Mouse (Mus musculus): Measurements from ENCODE around the gene Btg2. TPM values are rescaled to one million over a fixed set of nuclear protein-coding genes. Genes with fewer than 3 reads are reported as not detected.

Btg2 gene
- polyA plus RNA-seq, 1 experiment from 2014 or later, result 98.5 TPM

DNA sequence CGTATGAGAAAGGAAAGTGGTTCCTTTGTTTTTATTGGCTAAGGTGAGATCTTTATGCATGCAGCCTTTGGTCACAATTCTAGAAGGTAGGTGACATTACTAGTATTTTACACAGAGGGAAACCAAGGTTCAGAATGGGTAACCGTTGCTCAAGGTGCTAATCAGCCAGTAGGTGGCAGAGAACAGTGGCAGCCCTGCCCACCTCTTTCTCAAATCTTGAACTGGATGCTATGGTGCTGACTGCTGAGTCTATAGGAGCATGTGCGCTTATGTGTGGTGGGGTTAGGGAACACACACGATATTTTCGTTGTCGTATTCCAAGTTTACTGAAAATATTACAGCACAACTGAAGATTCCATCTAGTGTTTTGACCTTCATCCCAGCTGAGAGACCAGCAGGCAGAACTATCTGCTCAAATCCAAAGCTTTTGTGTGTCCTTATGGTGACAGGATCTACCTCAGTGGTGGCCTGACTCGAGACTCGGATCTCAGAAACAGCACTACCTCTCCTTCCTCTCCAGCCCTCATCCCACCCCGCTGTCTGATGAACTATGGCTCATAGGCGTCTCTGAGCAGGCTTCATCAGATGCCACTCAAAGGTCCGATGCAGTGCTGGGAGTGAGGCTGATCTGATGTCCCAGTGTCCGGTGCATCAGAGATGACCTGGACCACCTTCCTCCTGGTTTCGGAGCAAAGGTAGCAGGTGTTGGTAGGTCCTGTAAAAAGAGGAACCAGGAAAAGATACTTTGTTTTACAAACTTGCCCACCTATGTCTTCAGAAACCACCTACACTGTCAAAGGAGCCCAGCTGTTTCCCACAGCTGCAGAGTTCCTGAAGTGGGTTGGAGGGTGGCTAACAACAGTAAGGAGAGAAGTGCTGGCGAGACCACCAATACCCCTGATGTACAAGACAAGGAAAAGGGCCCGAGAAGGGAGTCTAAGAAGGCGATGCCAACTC lies 18.9 kb downstream of the Btg2 start:
- Histone ChIP-seq H3K9ac (ENCODE audit: low read length) (peak overlapping the region; percentile 68), H3K27me3 (ENCODE audit: control insufficient read depth, insufficient read depth, low read length) (no peaks in the 10 kb centered on the region), H3K9me3 (replicated peaks; ENCODE audit: control insufficient read depth, low read length) (no peaks in the 10 kb centered on the region), H3K4me1 (ENCODE audit: control insufficient read depth, insufficient read depth, low read length) (peaks cover 62% of the 10 kb centered on the region), H3K27ac (ENCODE audit: low read length) (peak overlapping the region; percentile 100), H3K36me3 (ENCODE audit: control insufficient read depth, insufficient read depth, low read length) (no peaks in the 10 kb centered on the region), H3K4me2 (ENCODE audit: low read depth, low read length) (peak overlapping the region; percentile 72), H3K4me3 (replicated peaks; ENCODE audit: low read length) (peak overlapping the region; percentile 40)
- ATAC-seq (ENCODE audit: insufficient read depth, low FRiP score), result no peak
- WGBS, result 65% methylated on average over 16 of the region's 16 CpGs

- peak overlapping the region; percentile 60; the same call in 1 of the 2 replicates for H3K27ac ChIP-seq (ENCODE audit: low read length)
- no peaks in the 10 kb centered on the region for H3K9me3 ChIP-seq (replicated peaks; ENCODE audit: control insufficient read depth, low read length)
- ATAC-seq (ENCODE audit: insufficient read depth, low FRiP score), result no peak
- H3K9ac ChIP-seq (ENCODE audit: low read length), result no peak overlapping the region
- peaks cover 50% of the 10 kb centered on the region for H3K4me1 ChIP-seq (ENCODE audit: control insufficient read depth, insufficient read depth, low read length)
- no peaks in the 10 kb centered on the region for H3K27me3 ChIP-seq (ENCODE audit: control insufficient read depth, insufficient read depth, low read length)
- no peaks in the 10 kb centered on the region for H3K36me3 ChIP-seq (ENCODE audit: control insufficient read depth, insufficient read depth, low read length)
- H3K4me2 ChIP-seq (ENCODE audit: low read depth, low read length), result no peak overlapping the region
- 52% methylated on average over 6 of the region's 6 CpGs for WGBS
- no peak overlapping the region for H3K4me3 ChIP-seq (replicated peaks; ENCODE audit: low read length)
Observed at GRCm38 (mm10) chr1:134058870-134059269, 20.1 kb downstream of the Btg2 start.

DNA sequence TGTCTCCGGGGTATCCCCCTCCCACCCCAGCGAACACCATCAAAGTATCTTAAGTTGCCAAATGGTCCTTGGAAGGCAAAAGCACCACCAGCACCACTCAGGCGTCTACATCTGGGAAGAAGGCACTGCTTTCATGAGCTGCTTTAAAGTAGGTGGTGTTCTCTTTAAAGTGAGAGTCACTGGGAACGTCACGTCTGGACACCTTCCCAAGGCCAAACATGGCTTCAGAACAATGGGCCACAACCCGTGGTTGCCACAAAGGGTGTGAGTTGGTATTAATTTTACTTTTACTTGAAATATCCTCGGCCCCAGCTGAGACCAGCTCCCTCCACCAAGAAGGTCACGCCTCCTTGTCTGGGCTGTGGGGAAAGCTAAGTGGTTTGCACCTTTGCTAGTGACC lies 21.2 kb downstream of the Btg2 start:
- Histone ChIP-seq H3K27ac (ENCODE audit: low read length) (peak overlapping the region; percentile 34), H3K4me3 (replicated peaks; ENCODE audit: low read length) (no peak overlapping the region), H3K9me3 (replicated peaks; ENCODE audit: control insufficient read depth, low read length) (no peaks in the 10 kb centered on the region), H3K9ac (ENCODE audit: low read length) (no peak overlapping the region), H3K27me3 (ENCODE audit: control insufficient read depth, insufficient read depth, low read length) (no peaks in the 10 kb centered on the region), H3K36me3 (ENCODE audit: control insufficient read depth, insufficient read depth, low read length) (no peaks in the 10 kb centered on the region), H3K4me2 (ENCODE audit: low read depth, low read length) (no peak overlapping the region), H3K4me1 (ENCODE audit: control insufficient read depth, insufficient read depth, low read length) (peaks cover 39% of the 10 kb centered on the region)
- no peak for ATAC-seq (ENCODE audit: insufficient read depth, low FRiP score)
- 63% methylated on average over 8 of the region's 8 CpGs for whole genome bisulfite sequencing

- Histone ChIP-seq H3K9ac (ENCODE audit: low read length) (no peak overlapping the region; the same call in 1 of the 2 replicates), H3K4me2 (ENCODE audit: low read depth, low read length) (no peak overlapping the region), H3K36me3 (ENCODE audit: control insufficient read depth, insufficient read depth, low read length) (no peaks in the 10 kb centered on the region), H3K27ac (ENCODE audit: low read length) (peak overlapping the region; percentile 89; the same call in 1 of the 2 replicates), H3K27me3 (ENCODE audit: control insufficient read depth, insufficient read depth, low read length) (no peaks in the 10 kb centered on the region), H3K4me1 (ENCODE audit: control insufficient read depth, insufficient read depth, low read length) (peaks cover 24% of the 10 kb centered on the region), H3K4me3 (replicated peaks; ENCODE audit: low read length) (no peak overlapping the region), H3K9me3 (replicated peaks; ENCODE audit: control insufficient read depth, low read length) (no peaks in the 10 kb centered on the region)
- 57% methylated on average over 4 of the region's 4 CpGs for WGBS
- ATAC-seq (ENCODE audit: insufficient read depth, low FRiP score), result no peak
Observed at GRCm38 (mm10) chr1:134056285-134056684, 22.6 kb downstream of the Btg2 start.

DNA sequence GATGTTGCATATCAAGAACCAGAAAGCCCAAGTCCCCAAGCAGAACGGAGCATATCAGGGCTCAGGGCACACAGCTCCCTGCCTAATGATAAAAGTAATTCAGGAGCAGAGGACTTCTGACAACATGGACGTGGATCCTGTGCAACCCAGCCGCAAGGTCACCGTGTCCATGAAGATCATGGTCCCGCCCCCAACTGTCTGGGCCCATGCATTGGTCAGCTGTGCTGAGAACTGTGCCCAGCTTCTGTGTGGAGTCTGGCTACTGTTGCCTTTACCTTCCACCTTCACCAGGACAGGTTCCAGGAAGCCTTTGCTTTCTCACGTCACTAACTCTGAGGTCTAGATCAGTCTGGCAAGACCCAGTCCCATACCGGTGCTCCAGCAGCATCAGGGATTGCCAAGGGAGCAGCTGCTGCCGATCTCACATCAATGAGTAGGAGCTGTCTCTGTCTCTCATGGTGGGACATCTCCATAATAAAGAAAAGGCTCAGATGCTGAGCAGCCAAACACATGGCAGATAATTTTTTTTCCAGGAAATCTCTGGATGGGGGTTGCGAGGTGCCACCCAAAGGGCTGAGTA lies 23.2 kb downstream of the Btg2 start:
- no peak overlapping the region for H3K9ac ChIP-seq (ENCODE audit: low read length)
- ATAC-seq (ENCODE audit: insufficient read depth, low FRiP score), result no peak
- WGBS, result 72% methylated on average over 9 of the region's 9 CpGs
- H3K9me3 ChIP-seq (replicated peaks; ENCODE audit: control insufficient read depth, low read length), result no peaks in the 10 kb centered on the region
- H3K27ac ChIP-seq (ENCODE audit: low read length), result peak overlapping the region; percentile 89
- H3K27me3 ChIP-seq (ENCODE audit: control insufficient read depth, insufficient read depth, low read length), result no peaks in the 10 kb centered on the region
- peaks cover 21% of the 10 kb centered on the region for H3K4me1 ChIP-seq (ENCODE audit: control insufficient read depth, insufficient read depth, low read length)
- H3K4me2 ChIP-seq (ENCODE audit: low read depth, low read length), result peak overlapping the region; percentile 17; the same call in 1 of the 2 replicates
- no peaks in the 10 kb centered on the region for H3K36me3 ChIP-seq (ENCODE audit: control insufficient read depth, insufficient read depth, low read length)
- no peak overlapping the region for H3K4me3 ChIP-seq (replicated peaks; ENCODE audit: low read length)

DNA sequence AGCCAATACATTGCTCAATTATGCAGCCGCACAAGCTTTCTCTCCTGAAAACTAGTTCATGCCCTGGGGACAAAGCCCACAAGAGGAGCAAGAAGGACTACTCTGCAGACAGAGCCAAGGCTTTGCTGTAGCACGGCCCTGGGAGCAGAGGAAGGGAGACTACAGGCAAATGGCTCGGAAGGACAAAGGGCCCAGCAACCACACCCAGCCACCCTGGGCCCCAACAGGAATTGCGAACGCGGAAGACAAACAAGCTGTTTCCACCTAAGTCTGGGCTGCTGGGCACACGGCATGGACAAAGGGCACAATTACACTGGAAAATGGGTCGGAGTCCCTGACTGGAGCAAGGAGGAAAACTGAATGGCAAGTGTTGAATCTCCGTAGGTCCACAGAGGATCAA lies 23.9 kb downstream of the Btg2 start:
- peaks cover 15% of the 10 kb centered on the region for H3K4me1 ChIP-seq (ENCODE audit: control insufficient read depth, insufficient read depth, low read length)
- H3K27ac ChIP-seq (ENCODE audit: low read length), result peak overlapping the region; percentile 89
- peak overlapping the region; percentile 17; the same call in 1 of the 2 replicates for H3K4me2 ChIP-seq (ENCODE audit: low read depth, low read length)
- no peaks in the 10 kb centered on the region for H3K27me3 ChIP-seq (ENCODE audit: control insufficient read depth, insufficient read depth, low read length)
- peak; percentile 65 for ATAC-seq (ENCODE audit: insufficient read depth, low FRiP score)
- no peak overlapping the region for H3K4me3 ChIP-seq (replicated peaks; ENCODE audit: low read length)
- no peaks in the 10 kb centered on the region for H3K36me3 ChIP-seq (ENCODE audit: control insufficient read depth, insufficient read depth, low read length)
- WGBS, result 52% methylated on average over 9 of the region's 9 CpGs
- H3K9me3 ChIP-seq (replicated peaks; ENCODE audit: control insufficient read depth, low read length), result no peaks in the 10 kb centered on the region
- H3K9ac ChIP-seq (ENCODE audit: low read length), result no peak overlapping the region; the same call in 1 of the 2 replicates

DNA sequence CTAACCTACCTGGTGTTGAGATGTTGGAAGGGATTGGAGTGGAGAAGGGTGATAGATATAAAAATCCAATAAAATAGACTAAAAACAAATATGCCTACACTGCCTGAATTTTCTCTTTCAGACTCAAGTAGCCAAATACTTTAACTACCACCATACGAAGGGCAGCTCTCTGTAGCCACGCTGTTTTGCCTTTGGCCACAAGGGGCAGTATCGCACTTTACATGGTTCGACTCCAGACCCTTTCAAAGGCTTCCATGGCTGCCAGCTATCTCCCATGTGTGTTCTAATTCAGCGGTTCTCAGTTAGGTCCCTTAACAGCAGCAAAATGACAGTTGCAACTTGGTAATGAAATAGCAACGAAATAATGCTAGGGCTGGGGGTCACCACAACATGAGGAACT lies 25.7 kb downstream of the Btg2 start:
- H3K4me1 ChIP-seq (ENCODE audit: control insufficient read depth, insufficient read depth, low read length), result peaks cover 13% of the 10 kb centered on the region
- H3K4me2 ChIP-seq (ENCODE audit: low read depth, low read length), result no peak overlapping the region
- no peaks in the 10 kb centered on the region for H3K27me3 ChIP-seq (ENCODE audit: control insufficient read depth, insufficient read depth, low read length)
- no peak overlapping the region for H3K4me3 ChIP-seq (replicated peaks; ENCODE audit: low read length)
- ATAC-seq (ENCODE audit: insufficient read depth, low FRiP score), result no peak
- H3K9ac ChIP-seq (ENCODE audit: low read length), result no peak overlapping the region
- H3K27ac ChIP-seq (ENCODE audit: low read length), result no peak overlapping the region
- WGBS, result 8% methylated on average over 6 of the region's 6 CpGs
- H3K9me3 ChIP-seq (replicated peaks; ENCODE audit: control insufficient read depth, low read length), result no peaks in the 10 kb centered on the region
- no peaks in the 10 kb centered on the region for H3K36me3 ChIP-seq (ENCODE audit: control insufficient read depth, insufficient read depth, low read length)

- no peak overlapping the region for H3K4me2 ChIP-seq (ENCODE audit: low read depth, low read length)
- H3K9me3 ChIP-seq (replicated peaks; ENCODE audit: control insufficient read depth, low read length), result no peaks in the 10 kb centered on the region
- no peak for ATAC-seq (ENCODE audit: insufficient read depth, low FRiP score)
- H3K9ac ChIP-seq (ENCODE audit: low read length), result no peak overlapping the region
- H3K4me1 ChIP-seq (ENCODE audit: control insufficient read depth, insufficient read depth, low read length), result peaks cover 6% of the 10 kb centered on the region; the same call in 1 of the 2 replicates
- H3K27ac ChIP-seq (ENCODE audit: low read length), result no peak overlapping the region
- H3K36me3 ChIP-seq (ENCODE audit: control insufficient read depth, insufficient read depth, low read length), result no peaks in the 10 kb centered on the region
- no peak overlapping the region for H3K4me3 ChIP-seq (replicated peaks; ENCODE audit: low read length)
- H3K27me3 ChIP-seq (ENCODE audit: control insufficient read depth, insufficient read depth, low read length), result no peaks in the 10 kb centered on the region
- WGBS, result 66% methylated on average over 6 of the region's 6 CpGs
Observed at GRCm38 (mm10) chr1:134049542-134049941, 29.4 kb downstream of the Btg2 start.

GRCm38 (mm10) chr1:134048759-134049158 lies 30.2 kb downstream of the Btg2 start:
- H3K4me2 ChIP-seq (ENCODE audit: low read depth, low read length), result no peak overlapping the region
- peak; percentile 45; the same call in 1 of the 2 replicates for ATAC-seq (ENCODE audit: insufficient read depth, low FRiP score)
- no peak overlapping the region for H3K4me3 ChIP-seq (replicated peaks; ENCODE audit: low read length)
- 1% methylated on average over 5 of the region's 5 CpGs for WGBS
- no peak overlapping the region for H3K9ac ChIP-seq (ENCODE audit: low read length)
- H3K27ac ChIP-seq (ENCODE audit: low read length), result no peak overlapping the region
- no peaks in the 10 kb centered on the region for H3K27me3 ChIP-seq (ENCODE audit: control insufficient read depth, insufficient read depth, low read length)
- no peaks in the 10 kb centered on the region for H3K36me3 ChIP-seq (ENCODE audit: control insufficient read depth, insufficient read depth, low read length)
- peaks cover 6% of the 10 kb centered on the region; the same call in 1 of the 2 replicates for H3K4me1 ChIP-seq (ENCODE audit: control insufficient read depth, insufficient read depth, low read length)
- no peaks in the 10 kb centered on the region for H3K9me3 ChIP-seq (replicated peaks; ENCODE audit: control insufficient read depth, low read length)

Measured in stomach, embryonic 16.5 days (tissue).